Mouse (Mus musculus) bone marrow, adult 2 months (tissue): ENCODE measurements at regions not wholly inside any gene's neighbourhood (a gene's known extent, or its start where the extent isn't known, plus 50 kb on each side); places are given as distances from the start of the nearest gene placed in this dataset.

Experiments
- CTCF ChIP-seq: fragments of 200-500 bp; IDR thresholded peaks from 2 replicates; pipeline ENCODE4 v1.5.1; 2011; ENCODE audit warnings: low read length, control low read depth; ENCODE audit not compliant: control insufficient read depth, insufficient read depth
- POLR2A ChIP-seq: fragments of 200-500 bp; IDR thresholded peaks from 2 replicates; pipeline ENCODE4 v1.6.1; 2011; ENCODE audit warnings: low read depth, mild to moderate bottlenecking, control low read depth, low read length, borderline replicate concordance; ENCODE audit not compliant: control insufficient read depth

- TF ChIP-seq CTCF: no peak
- TF ChIP-seq POLR2A: no peak
Measured at GRCm38 (mm10) chr8:40193148-40193547, 481.7 kb upstream of the Adam24 start.
